Mouse (Mus musculus): ENCODE data around the gene Rabggta.

DNA sequence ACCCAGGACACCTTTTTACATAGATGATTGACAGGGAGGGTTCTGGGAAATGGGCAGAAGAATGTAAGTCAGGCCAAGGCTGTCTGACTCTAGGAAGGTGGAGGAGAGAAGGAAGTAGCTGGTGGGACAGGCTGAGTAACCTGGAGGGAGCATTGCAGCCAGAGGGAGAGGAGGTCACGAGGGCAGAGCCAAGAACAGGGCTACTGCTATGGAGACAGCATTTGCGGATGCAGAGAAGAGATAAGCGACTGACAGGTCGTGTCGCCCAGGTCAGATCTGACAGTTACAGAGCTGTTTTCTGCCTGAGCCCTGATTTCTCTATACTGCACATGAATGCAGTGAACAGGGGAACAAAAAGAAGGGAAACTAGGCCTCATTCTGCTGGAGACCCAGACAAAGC is 14.7 kb downstream of the Rabggta start:
- TF ChIP-seq CTCF (IDR thresholded peaks at IDR 0.05; ENCODE audit: low read depth) (no peak), EP300 (IDR thresholded peaks at IDR 0.05; ENCODE audit: low read depth) (no peak)

Measured in heart, postnatal 0 days (tissue).